Mouse (Mus musculus): ENCODE results near the gene Nfe2. TPM values are rescaled to one million over a fixed set of nuclear protein-coding genes. Genes with fewer than 3 reads are reported as not detected.

The Nfe2 gene
- polyA plus RNA-seq, 1 experiment from 2014 or later, result 0.30 TPM

DNA sequence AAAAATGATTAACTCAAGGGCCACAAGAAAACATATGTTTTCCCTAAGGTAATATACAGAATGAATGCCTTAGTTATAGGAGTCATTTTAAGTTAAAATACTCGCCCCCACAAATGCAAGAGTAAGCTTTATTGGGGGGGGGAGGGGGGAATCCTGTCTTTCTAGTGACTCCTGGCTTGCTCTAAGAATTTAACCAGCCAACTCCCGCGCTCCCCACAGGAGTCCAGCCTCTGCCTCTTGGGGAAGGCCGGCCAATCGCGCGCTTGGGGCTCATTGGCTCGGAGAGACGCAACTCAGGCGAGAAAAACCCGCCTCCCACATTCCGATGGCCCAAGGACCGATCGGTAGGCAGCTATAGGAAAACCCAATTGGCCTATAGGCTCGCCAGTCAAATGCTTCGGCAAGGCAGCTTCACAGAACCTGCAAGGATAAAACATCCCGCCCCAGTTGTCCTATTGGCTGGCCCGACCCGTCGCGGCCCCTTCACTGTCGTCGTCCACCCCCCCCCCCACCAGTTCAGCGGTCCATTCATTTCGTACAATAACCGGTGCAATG lies 19.0 kb downstream of the Nfe2 start:
- under 1% methylated on average over 26 of the region's 26 CpGs for WGBS
- peak; percentile 87 for ATAC-seq

DNA sequence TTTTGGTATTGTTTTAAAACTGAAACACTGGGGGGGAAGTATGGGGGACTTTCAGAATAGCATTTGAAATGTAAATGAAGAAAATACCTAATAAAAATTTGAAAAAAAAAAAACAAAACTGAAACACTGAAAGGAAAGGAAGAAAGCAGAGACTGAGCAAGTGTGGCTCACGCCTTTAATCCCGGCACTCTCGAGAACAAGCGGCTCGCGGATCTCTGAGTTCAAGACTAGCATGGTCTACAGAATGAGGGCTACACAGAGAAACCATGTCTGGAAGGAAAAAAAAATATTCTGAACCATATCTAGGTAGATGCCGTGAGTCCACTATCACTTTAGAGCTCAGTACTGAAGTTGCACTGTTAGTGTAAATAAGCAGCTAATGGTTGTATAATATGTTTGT lies 20.9 kb downstream of the Nfe2 start:
- no peak overlapping the region for H3K4me3 ChIP-seq (replicated peaks; ENCODE audit: low read length)
- no peak for ATAC-seq

More for the DNA sequence above, 19.0 kb downstream of the Nfe2 start:
- Histone ChIP-seq H3K27ac (ENCODE audit: low read length) (peak overlapping the region; percentile 95), H3K4me3 (replicated peaks; ENCODE audit: low read length) (peak overlapping the region; percentile 72), H3K9me3 (ENCODE audit: control insufficient read depth, low read length) (no peaks in the 10 kb centered on the region), H3K9ac (replicated peaks; ENCODE audit: low read depth, low read length) (peak overlapping the region; percentile 68), H3K4me2 (ENCODE audit: low read length) (peak overlapping the region; percentile 79), H3K4me1 (replicated peaks; ENCODE audit: control insufficient read depth, insufficient read depth, low read length) (peaks cover 35% of the 10 kb centered on the region), H3K36me3 (ENCODE audit: control insufficient read depth, insufficient read depth) (peaks cover 20% of the 10 kb centered on the region), H3K27me3 (replicated peaks; ENCODE audit: control insufficient read depth, insufficient read depth, low read length) (no peaks in the 10 kb centered on the region)

DNA sequence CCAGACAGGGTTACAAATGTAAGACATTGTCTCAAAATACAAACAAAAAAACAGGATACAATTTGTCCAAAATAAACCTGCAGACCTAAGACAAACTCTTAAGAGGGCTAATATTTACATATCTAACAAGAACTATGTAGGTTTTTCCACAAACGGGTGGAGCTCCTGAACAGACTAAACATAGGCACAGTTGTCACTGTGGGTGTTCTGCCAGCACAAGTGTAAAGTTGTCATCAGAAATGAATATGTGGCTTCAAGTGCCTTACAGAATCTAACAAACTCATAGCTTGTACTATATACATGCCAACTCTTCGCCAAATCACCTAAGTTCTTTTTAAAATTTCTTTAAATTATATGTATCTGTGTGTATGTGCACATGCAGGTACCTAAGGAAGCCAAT lies 25.1 kb downstream of the Nfe2 start:
- no peak overlapping the region for H3K27ac ChIP-seq (ENCODE audit: low read length)
- H3K36me3 ChIP-seq (ENCODE audit: control insufficient read depth, insufficient read depth), result peaks cover 3% of the 10 kb centered on the region; the same call in 1 of the 2 replicates
- WGBS, result 84% methylated on average over 2 of the region's 2 CpGs
- ATAC-seq, result no peak
- H3K4me2 ChIP-seq (ENCODE audit: low read length), result no peak overlapping the region
- no peaks in the 10 kb centered on the region for H3K9me3 ChIP-seq (ENCODE audit: control insufficient read depth, low read length)
- H3K27me3 ChIP-seq (replicated peaks; ENCODE audit: control insufficient read depth, insufficient read depth, low read length), result no peaks in the 10 kb centered on the region
- no peak overlapping the region for H3K4me3 ChIP-seq (replicated peaks; ENCODE audit: low read length)
- H3K9ac ChIP-seq (replicated peaks; ENCODE audit: low read depth, low read length), result no peak overlapping the region
- peaks cover 4% of the 10 kb centered on the region for H3K4me1 ChIP-seq (replicated peaks; ENCODE audit: control insufficient read depth, insufficient read depth, low read length)

More for the DNA sequence above, 20.9 kb downstream of the Nfe2 start:
- H3K4me1 ChIP-seq (replicated peaks; ENCODE audit: control insufficient read depth, insufficient read depth, low read length), result peaks cover 18% of the 10 kb centered on the region
- H3K9ac ChIP-seq (replicated peaks; ENCODE audit: low read depth, low read length), result no peak overlapping the region
- H3K36me3 ChIP-seq (ENCODE audit: control insufficient read depth, insufficient read depth), result peaks cover 6% of the 10 kb centered on the region
- WGBS, result 93% methylated on average over 7 of the region's 7 CpGs
- H3K27me3 ChIP-seq (replicated peaks; ENCODE audit: control insufficient read depth, insufficient read depth, low read length), result no peaks in the 10 kb centered on the region
- no peak overlapping the region for H3K27ac ChIP-seq (ENCODE audit: low read length)
- H3K9me3 ChIP-seq (ENCODE audit: control insufficient read depth, low read length), result no peaks in the 10 kb centered on the region
- no peak overlapping the region for H3K4me2 ChIP-seq (ENCODE audit: low read length)

DNA sequence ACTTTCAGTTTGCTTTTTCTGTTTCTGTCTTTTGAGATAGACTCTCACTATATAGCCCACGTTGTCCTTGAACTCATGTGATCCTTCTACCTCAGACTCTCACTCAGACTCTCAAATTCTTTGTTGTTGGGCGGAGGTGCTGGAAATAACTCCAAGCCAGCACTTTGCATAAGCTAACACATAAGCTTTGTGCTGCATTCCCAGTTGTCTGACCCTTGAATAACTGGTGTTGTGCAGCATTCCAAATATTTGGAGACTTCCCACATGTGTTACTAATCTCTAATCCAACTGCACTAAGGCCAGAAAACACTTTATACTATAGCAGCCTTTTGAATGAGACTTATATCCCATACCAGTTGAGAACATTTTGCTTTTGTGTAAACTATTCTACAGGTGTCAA lies 29.3 kb downstream of the Nfe2 start:
- Histone ChIP-seq H3K27me3 (replicated peaks; ENCODE audit: control insufficient read depth, insufficient read depth, low read length) (no peaks in the 10 kb centered on the region), H3K27ac (ENCODE audit: low read length) (no peak overlapping the region), H3K4me2 (ENCODE audit: low read length) (no peak overlapping the region), H3K9me3 (ENCODE audit: control insufficient read depth, low read length) (no peaks in the 10 kb centered on the region), H3K9ac (replicated peaks; ENCODE audit: low read depth, low read length) (no peak overlapping the region), H3K4me1 (replicated peaks; ENCODE audit: control insufficient read depth, insufficient read depth, low read length) (peaks cover 6% of the 10 kb centered on the region; the same call in 1 of the 2 replicates), H3K4me3 (replicated peaks; ENCODE audit: low read length) (no peak overlapping the region), H3K36me3 (ENCODE audit: control insufficient read depth, insufficient read depth) (no peaks in the 10 kb centered on the region)
- WGBS, result 62% methylated on average over 2 of the region's 2 CpGs
- ATAC-seq, result no peak

DNA sequence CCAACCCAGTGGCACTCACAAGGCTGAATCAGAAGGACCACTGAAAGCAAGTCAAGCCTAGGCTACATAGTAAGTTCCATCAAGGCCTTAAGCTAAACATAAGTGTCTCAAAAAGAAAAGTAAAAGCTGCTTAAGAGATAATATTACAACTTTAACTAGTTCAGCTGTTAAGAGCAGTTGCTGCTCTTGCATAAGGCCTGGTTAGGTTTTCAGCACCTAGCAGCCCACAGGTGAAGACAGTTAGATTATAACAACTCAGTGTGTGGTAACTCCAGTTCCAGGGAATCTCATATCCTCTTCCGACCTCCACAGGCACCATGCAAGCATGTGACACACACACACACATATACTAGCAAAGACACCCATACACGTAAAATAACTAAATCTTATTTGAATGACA lies 30.6 kb downstream of the Nfe2 start:
- no peaks in the 10 kb centered on the region for H3K9me3 ChIP-seq (ENCODE audit: control insufficient read depth, low read length)
- H3K4me3 ChIP-seq (replicated peaks; ENCODE audit: low read length), result no peak overlapping the region
- 80% methylated on average over 2 of the region's 2 CpGs for WGBS
- H3K4me2 ChIP-seq (ENCODE audit: low read length), result no peak overlapping the region
- ATAC-seq, result no peak
- H3K9ac ChIP-seq (replicated peaks; ENCODE audit: low read depth, low read length), result no peak overlapping the region
- H3K36me3 ChIP-seq (ENCODE audit: control insufficient read depth, insufficient read depth), result no peaks in the 10 kb centered on the region
- peaks cover 6% of the 10 kb centered on the region; the same call in 1 of the 2 replicates for H3K4me1 ChIP-seq (replicated peaks; ENCODE audit: control insufficient read depth, insufficient read depth, low read length)
- no peaks in the 10 kb centered on the region for H3K27me3 ChIP-seq (replicated peaks; ENCODE audit: control insufficient read depth, insufficient read depth, low read length)
- H3K27ac ChIP-seq (ENCODE audit: low read length), result no peak overlapping the region

DNA sequence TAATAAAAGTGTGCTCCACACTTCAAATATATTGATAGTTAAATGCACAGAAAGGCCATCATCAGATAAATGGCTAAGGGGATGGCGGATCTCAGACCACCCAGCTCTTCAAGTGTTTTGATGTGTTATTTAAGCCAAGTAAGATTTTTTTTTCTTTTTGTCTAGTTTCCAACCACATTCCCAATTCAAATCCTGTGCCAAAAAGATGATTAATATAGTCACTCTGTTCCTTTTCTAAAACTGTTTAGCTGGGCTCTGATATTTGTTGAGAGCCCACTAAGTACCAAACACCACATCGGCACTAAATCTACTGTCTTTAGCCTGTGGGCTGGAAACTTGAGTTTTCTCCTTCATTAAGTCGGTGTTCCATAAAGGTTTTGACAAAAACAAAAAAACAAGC lies 31.2 kb downstream of the Nfe2 start:
- H3K4me2 ChIP-seq (ENCODE audit: low read length), result no peak overlapping the region
- no peak for ATAC-seq
- H3K4me3 ChIP-seq (replicated peaks; ENCODE audit: low read length), result no peak overlapping the region
- H3K27ac ChIP-seq (ENCODE audit: low read length), result no peak overlapping the region
- H3K9ac ChIP-seq (replicated peaks; ENCODE audit: low read depth, low read length), result no peak overlapping the region
- H3K4me1 ChIP-seq (replicated peaks; ENCODE audit: control insufficient read depth, insufficient read depth, low read length), result peaks cover 6% of the 10 kb centered on the region; the same call in 1 of the 2 replicates
- no peaks in the 10 kb centered on the region for H3K36me3 ChIP-seq (ENCODE audit: control insufficient read depth, insufficient read depth)
- WGBS, result 48% methylated on average over 3 of the region's 3 CpGs
- H3K27me3 ChIP-seq (replicated peaks; ENCODE audit: control insufficient read depth, insufficient read depth, low read length), result no peaks in the 10 kb centered on the region
- no peaks in the 10 kb centered on the region for H3K9me3 ChIP-seq (ENCODE audit: control insufficient read depth, low read length)

DNA sequence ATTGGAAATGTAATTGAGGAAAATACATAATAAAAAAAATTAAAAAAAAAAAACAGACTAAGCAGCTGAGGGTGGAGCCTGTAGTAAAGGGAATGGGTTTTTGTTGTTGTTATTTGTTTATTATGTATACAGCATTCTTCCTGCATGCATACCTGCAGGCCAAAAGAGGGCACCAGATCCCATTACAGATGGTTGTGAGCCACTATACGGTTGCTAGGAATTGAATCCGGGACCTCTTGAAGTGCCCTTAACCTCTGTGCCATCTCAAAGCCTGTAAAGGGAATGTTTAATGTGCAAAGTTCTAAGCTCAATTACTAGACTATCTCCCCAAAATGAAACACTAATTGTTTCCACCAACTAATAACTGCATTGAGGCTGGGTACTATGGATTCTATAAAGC lies 34.0 kb downstream of the Nfe2 start:
- ATAC-seq, result no peak
- Histone ChIP-seq H3K9ac (replicated peaks; ENCODE audit: low read depth, low read length) (no peak overlapping the region), H3K4me3 (replicated peaks; ENCODE audit: low read length) (no peak overlapping the region), H3K27ac (ENCODE audit: low read length) (no peak overlapping the region), H3K27me3 (replicated peaks; ENCODE audit: control insufficient read depth, insufficient read depth, low read length) (no peaks in the 10 kb centered on the region), H3K4me2 (ENCODE audit: low read length) (no peak overlapping the region), H3K36me3 (ENCODE audit: control insufficient read depth, insufficient read depth) (no peaks in the 10 kb centered on the region), H3K9me3 (ENCODE audit: control insufficient read depth, low read length) (no peaks in the 10 kb centered on the region), H3K4me1 (replicated peaks; ENCODE audit: control insufficient read depth, insufficient read depth, low read length) (peaks cover 6% of the 10 kb centered on the region; the same call in 1 of the 2 replicates)
- 87% methylated on average over 2 of the region's 2 CpGs for WGBS

DNA sequence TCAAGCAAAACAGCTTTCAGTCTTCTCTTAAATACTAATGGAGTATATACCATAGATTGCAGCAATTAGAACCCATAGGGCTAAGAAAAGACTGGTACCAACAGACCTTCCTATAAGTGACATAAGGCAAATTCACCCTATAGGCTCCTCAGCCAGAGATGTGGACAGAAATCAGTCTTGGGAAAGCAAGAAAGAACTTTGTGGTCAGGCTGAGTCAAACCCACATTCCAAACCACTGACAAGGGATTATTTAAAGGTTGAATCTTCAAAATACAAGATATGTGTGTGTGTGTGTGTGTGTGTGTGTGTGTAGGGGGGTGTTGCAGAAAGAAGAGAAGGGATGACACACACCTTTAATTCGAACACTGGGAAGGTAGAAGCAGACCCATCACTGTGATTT lies 36.8 kb downstream of the Nfe2 start:
- H3K36me3 ChIP-seq (ENCODE audit: control insufficient read depth, insufficient read depth), result no peaks in the 10 kb centered on the region
- no peak overlapping the region for H3K27ac ChIP-seq (ENCODE audit: low read length)
- no peak overlapping the region for H3K9ac ChIP-seq (replicated peaks; ENCODE audit: low read depth, low read length)
- peaks cover 3% of the 10 kb centered on the region; the same call in 1 of the 2 replicates for H3K4me1 ChIP-seq (replicated peaks; ENCODE audit: control insufficient read depth, insufficient read depth, low read length)
- H3K9me3 ChIP-seq (ENCODE audit: control insufficient read depth, low read length), result no peaks in the 10 kb centered on the region
- no peak overlapping the region for H3K4me2 ChIP-seq (ENCODE audit: low read length)
- ATAC-seq, result no peak
- no peak overlapping the region for H3K4me3 ChIP-seq (replicated peaks; ENCODE audit: low read length)
- H3K27me3 ChIP-seq (replicated peaks; ENCODE audit: control insufficient read depth, insufficient read depth, low read length), result no peaks in the 10 kb centered on the region
- 93% methylated on average over 1 of the region's 1 CpGs for WGBS

DNA sequence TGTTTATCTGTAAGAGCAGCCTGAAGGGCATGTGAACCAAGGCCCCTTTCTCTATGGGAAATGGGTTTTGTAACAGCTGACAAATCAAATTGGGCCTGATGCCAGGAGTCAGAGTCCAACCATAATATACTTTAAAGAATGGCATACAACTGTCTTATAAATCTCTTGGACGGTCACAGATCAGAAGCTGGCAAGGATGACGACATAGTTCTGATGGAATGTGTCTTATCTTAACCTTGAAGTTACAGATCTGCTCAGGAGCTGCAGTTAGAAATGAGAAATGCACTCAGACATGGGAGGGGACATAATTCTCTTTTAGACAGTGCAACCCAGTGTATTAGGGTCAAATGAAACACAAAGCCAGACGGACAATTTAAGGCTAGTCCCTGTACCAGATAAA lies 37.4 kb downstream of the Nfe2 start:
- Histone ChIP-seq H3K27me3 (replicated peaks; ENCODE audit: control insufficient read depth, insufficient read depth, low read length) (no peaks in the 10 kb centered on the region), H3K4me1 (replicated peaks; ENCODE audit: control insufficient read depth, insufficient read depth, low read length) (peaks cover 7% of the 10 kb centered on the region), H3K27ac (ENCODE audit: low read length) (no peak overlapping the region), H3K4me3 (replicated peaks; ENCODE audit: low read length) (no peak overlapping the region), H3K9ac (replicated peaks; ENCODE audit: low read depth, low read length) (no peak overlapping the region), H3K9me3 (ENCODE audit: control insufficient read depth, low read length) (no peaks in the 10 kb centered on the region), H3K36me3 (ENCODE audit: control insufficient read depth, insufficient read depth) (no peaks in the 10 kb centered on the region), H3K4me2 (ENCODE audit: low read length) (no peak overlapping the region)
- 58% methylated on average over 3 of the region's 3 CpGs for WGBS
- ATAC-seq, result no peak

DNA sequence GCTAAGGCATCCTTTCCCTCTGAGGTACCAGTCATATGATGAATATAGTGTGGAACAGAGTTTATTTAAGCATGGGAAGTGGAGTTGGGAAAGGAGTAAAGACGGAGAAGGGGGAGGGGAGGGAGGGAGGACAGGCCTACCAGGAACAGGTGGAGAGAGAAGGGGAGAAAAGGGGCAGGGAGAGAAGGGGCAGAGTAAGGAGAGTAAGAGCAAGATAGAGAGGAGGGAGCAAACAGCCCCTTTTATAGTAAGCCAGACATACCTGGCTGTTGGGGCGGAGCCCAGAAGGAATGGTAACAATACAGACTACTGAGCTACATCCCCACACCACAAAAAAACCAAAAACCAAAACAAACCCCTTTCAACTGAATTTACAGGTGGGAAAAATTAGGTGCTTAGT lies 42.2 kb downstream of the Nfe2 start:
- H3K4me2 ChIP-seq (ENCODE audit: low read length), result peak overlapping the region; percentile 69
- peak overlapping the region; percentile 93 for H3K27ac ChIP-seq (ENCODE audit: low read length)
- 13% methylated on average over 2 of the region's 2 CpGs for WGBS
- H3K9me3 ChIP-seq (ENCODE audit: control insufficient read depth, low read length), result no peaks in the 10 kb centered on the region
- H3K4me3 ChIP-seq (replicated peaks; ENCODE audit: low read length), result no peak overlapping the region
- no peak for ATAC-seq
- H3K36me3 ChIP-seq (ENCODE audit: control insufficient read depth, insufficient read depth), result peaks cover 12% of the 10 kb centered on the region
- peaks cover 31% of the 10 kb centered on the region for H3K4me1 ChIP-seq (replicated peaks; ENCODE audit: control insufficient read depth, insufficient read depth, low read length)
- no peaks in the 10 kb centered on the region for H3K27me3 ChIP-seq (replicated peaks; ENCODE audit: control insufficient read depth, insufficient read depth, low read length)
- H3K9ac ChIP-seq (replicated peaks; ENCODE audit: low read depth, low read length), result no peak overlapping the region
